Mouse (Mus musculus) left cerebral cortex, postnatal 4 days (tissue): ENCODE results near the gene Ap2a1. TPM values are rescaled to one million over a fixed set of nuclear protein-coding genes. Genes with fewer than 3 reads are reported as not detected.

ENCODE experiments used
- DNase-seq: peaks from one replicate; pipeline ENCODE4 v3.0.0-alpha.2; 2022
- intact Hi-C: fragments of 180-260 bp; cut with DNase I; formaldehyde crosslinking; loops from one replicate; pipeline ENCODE4 v1.15.1; 2025
- total RNA-seq, 2 experiments: library from RNA; stranded (reverse); gene quantifications; 2 replicates each; pipeline ENCODE4 v1.2.3; 2021

Gene Ap2a1
- total RNA-seq, 2 experiments from 2014 or later, result 232 to 258 TPM

DNA sequence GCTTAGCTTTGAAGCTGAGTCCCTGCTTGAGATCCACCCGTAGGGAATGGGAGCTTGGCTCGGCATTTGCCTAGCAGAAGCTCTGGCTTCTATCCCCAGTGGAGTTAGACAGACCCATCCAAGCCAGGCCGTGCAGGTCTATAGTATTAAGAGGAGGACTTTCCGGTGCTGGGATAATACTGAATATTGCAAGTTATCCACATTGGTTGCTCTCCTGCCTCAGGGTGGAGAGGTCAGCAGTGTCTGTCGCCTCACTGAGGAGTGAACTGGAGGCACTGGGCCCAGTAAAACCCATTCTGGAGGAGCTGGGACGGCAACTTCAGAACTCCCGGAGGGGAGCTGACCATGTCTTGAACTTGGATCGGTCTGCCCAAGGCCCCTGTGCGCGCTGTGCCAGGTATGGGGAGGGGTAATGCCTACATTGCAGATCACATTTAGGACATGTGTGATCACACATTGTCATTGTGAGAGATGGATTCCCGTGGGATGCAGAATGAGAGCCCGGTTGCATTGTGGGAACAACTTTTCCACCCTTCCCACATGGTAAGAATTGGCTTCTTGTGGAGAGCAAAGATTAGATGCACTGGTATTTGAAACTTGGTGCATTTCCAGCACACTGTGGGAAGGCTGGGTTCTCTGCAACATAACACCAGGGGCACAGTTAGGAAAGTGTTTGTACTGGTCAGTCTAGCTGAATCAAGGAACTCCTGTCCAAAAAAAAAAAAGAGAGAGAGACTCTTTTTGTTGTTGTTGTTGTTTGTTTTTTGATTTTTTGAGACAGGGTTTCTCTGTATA lies 25.0 kb upstream of the Ap2a1 start:
- intact Hi-C loops, result no loop called here
- no peak for DNase-seq

DNA sequence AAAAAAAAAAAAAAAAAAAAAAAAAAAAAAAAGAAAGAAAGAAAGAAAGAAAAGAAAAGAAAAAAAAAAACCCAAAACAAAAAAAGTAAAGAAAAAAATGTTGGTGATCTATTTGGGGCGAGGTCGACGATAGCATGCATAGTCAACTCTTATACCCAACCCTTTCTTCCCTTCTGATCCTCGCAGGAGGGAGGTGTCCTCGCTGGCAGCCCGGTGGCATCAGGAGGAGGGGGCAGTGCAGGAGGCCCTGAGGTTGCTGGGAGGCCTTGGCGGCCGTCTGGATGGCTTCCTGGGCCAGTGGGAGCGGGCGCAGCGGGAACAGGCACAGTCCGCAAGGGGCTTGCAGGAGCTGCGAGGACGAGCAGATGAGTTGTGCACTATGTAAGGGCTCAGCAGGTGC lies 24.3 kb upstream of the Ap2a1 start:
- no peak for DNase-seq
- intact Hi-C loops, result no loop called here

GRCm38 (mm10) chr7:44952611-44953306 lies 23.5 kb upstream of the Ap2a1 start:
- intact Hi-C loops, result no loop called here
- peak; percentile 83 for DNase-seq

DNA sequence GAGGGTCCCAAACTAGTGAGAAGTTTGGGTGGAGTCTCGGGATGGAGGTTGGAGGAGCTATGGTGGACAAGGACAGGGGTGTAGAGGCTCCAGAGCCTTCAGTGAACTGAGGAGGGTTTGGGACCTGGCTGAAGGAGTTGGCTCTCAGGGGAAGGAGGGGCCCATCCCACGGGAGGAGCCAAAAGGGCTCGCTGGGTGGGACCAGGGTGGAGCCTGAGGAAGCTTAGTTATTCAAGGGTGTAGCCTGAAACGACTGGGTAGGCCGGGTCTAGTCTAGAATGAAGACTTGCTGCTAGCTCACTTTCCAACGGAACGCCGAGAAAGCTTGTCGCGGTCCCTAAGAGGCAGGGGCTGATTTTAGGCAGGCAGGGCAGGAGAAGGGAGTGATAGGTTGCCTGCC lies 22.7 kb upstream of the Ap2a1 start:
- intact Hi-C loops, result no loop called here
- no peak for DNase-seq

- DNase-seq, result no peak
- intact Hi-C loops, result no loop called here
Measured at GRCm38 (mm10) chr7:44949922-44950321, 20.6 kb upstream of the Ap2a1 start.

DNA sequence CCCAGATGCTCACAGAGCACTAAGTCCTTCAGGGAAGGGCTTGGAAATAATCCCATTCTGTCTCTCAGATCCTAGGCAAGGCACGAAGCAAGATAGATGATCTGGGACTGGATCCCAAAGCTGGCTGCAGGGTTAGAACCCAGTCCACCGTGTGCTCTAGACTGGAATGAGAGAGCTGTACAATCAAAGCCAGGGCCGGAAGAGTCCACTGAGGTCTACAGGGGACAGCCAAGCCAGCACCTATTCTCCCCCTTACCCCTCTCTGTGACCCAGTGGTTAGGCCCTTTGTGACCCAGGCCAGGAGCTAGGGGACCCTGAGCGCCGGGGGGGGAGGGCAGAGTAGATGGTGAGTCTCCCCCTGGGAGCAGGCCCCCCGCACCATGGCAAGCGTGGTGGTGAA lies 13.6 kb upstream of the Ap2a1 start, which contains the start of gene Tsks:
TSS of gene Tsks (plus strand) at position 301 of the 400 bp plus-strand sequence.
- intact Hi-C loops, result no loop called here
- DNase-seq, result no peak

DNA sequence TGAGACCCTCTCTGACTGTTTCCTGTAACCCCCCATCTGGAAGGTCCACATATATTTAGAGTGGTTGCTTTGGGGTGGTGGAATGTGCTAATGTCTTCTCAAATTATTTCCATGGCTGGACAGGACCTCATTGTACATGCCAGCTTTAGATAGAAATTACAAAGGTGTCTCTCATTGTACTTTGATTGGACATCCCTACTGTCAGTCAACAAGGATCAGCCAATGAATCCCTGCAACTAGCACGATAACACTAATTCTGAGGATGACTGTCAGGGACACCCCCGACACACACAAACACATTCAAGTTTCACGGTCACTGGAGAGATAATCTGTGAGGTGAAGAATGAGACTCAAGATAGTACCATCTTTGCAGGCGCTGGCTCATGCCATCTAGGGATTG lies 9.4 kb upstream of the Ap2a1 start:
- intact Hi-C loops, result no loop called here
- DNase-seq, result no peak

DNA sequence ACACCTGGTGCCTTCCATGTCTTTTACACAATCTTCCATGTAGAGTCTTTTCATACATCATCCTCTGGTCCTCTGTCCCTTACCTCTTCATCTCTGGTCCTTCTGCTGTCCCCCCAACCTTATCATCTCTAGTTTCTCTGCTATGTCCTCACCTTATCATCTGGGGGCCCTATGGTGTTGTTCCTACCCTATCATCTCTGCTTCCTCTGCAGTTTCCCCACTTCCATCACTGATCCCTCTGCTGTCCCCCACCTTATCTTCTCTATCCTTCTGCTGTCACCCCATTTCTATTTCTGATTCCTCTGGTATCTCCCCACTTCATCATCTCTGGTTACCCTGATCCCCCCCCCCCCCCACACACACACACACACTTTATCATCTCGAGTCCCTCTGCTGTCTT lies 726 bp downstream of the Ap2a1 start:
- no peak for DNase-seq
- intact Hi-C loops, result loop anchor here (5.0 kb wide), 1 partner anchor 39 kb away; no protein-coding TSS in a partner anchor

DNA sequence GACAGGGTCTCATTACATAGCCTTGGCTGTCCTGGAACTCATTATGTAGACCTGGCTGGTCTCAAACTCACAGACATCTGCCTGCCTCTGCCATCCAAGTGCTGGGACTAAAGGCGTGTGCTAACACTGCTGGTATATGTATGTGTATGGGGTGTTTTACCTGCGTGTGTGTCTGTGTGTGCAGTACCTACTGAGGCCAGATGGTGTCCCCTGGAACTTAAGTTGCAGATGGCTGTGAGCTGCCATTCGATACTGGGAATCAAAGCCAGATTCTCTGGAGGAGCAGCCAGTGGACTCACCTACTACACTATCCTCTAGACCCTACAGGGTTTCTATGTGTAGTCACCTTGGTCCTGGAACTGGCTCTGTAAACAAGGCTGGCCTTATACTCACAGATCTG lies 3.8 kb downstream of the Ap2a1 start:
- peak; percentile 50 for DNase-seq
- intact Hi-C loops, result loop anchor here (5.0 kb wide), 1 partner anchor 42 kb away; no protein-coding TSS in a partner anchor

- no peak for DNase-seq
- intact Hi-C loops, result no loop called here
Measured at GRCm38 (mm10) chr7:44922530-44922929, 6.8 kb downstream of the Ap2a1 start.

DNA sequence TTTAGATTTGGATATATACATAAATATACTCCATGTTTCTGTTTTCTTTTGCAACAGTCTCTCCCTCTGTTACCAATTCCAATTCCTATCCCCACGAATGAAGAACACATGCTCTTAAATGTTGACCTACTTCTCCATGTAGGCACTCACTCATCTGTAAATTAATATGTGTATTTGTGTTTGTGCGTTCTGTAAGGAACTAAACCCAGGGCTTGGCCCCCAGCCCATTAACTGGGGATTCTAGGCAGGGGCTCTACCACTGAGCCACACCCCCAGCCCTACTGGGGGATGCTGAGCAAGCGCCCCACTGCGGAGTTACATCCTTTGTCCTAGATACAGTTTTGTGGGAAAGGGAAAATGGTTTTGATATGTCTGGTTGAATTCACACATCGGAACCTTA lies 10.2 kb downstream of the Ap2a1 start:
- no peak for DNase-seq
- intact Hi-C loops, result no loop called here

DNA sequence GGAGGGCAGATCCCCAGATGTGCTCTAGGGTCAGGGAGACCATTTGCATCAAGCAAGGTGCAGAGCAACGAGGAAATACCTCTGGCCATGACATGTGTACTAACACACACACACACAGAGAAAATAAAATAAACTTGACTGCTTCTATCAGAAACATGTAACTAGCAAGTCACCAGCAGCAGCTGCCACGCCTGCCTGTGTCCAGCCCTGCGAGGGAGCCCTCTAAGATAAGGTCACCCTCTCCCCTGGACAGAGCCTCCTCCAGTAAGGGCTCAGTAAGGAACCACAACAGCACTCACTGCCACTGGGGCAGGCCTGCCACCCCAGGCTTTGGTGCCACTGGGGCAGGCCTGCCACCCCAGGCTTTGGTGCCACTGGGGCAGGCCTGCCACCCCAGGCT lies 11.1 kb downstream of the Ap2a1 start:
- intact Hi-C loops, result no loop called here
- no peak for DNase-seq

- no peak for DNase-seq
- intact Hi-C loops, result no loop called here
Measured at GRCm38 (mm10) chr7:44916881-44917280, 12.4 kb downstream of the Ap2a1 start.

DNA sequence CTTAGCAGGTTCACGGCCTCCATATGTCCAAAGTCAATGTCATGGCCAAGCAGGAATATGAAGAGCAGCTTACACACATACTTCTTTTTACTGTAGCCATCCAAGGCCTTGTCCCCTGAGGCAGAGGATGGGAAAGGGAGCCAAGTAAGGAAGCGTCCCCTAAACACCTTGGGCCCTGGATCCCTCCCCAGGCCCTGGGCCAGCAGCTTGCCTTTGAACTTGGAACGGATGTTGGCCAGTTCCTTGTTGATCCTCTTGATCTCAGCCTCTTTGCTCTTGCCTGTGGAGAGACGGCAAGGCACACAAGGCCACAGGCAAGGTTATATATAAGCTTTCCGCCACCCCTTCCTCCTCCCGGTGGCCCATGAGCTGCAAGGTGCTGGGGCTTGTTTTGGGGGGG lies 13.1 kb downstream of the Ap2a1 start:
- intact Hi-C loops, result no loop called here
- no peak for DNase-seq

GRCm38 (mm10) chr7:44915314-44915713 lies 14.0 kb downstream of the Ap2a1 start:
- intact Hi-C loops, result no loop called here
- DNase-seq, result no peak

- DNase-seq, result no peak
- intact Hi-C loops, result no loop called here
Measured at GRCm38 (mm10) chr7:44914396-44914795, 14.9 kb downstream of the Ap2a1 start.

DNA sequence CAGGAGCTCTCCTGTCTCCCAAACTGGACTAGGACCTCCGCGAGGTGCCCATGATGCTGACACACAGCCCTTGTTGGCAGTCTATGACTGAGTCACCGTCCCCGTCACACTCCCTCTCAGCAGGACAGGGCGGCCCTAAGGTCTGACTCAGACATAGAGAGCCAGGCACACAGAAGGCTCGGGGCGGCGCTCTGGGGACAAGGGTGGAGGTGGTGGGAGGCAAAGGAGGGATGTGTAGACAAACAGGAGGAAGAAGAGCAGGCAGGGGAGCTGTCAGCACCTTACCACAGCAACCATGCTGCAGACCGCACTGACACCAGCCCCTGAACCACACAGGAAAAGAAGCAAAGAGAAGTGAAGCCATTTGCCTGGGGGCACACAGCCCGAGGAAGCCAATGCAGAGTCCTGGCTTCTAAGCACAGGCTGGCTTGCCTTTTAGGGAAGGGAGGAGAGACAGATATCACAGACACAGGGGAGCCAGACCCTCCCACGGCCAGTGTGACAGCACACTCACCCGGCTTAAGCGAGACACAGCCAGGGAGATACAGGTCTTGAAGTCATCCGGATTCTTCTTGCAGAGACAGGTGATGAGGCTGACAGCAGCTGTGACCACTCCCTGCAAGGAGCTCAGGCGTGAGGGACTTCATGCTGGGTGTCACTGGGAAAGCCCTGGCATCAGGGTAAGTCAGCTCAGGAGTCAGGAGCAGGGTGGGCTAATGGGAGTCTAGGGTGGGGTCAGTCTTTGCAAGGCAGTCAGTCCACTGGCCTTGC lies 20.4 kb downstream of the Ap2a1 start:
- DNase-seq, result no peak
- intact Hi-C loops, result no loop called here

GRCm38 (mm10) chr7:44905430-44905829 lies 23.9 kb downstream of the Ap2a1 start:
- intact Hi-C loops, result no loop called here
- DNase-seq, result no peak

GRCm38 (mm10) chr7:44901230-44901722 lies 28.0 kb downstream of the Ap2a1 start:
- intact Hi-C loops, result no loop called here

DNA sequence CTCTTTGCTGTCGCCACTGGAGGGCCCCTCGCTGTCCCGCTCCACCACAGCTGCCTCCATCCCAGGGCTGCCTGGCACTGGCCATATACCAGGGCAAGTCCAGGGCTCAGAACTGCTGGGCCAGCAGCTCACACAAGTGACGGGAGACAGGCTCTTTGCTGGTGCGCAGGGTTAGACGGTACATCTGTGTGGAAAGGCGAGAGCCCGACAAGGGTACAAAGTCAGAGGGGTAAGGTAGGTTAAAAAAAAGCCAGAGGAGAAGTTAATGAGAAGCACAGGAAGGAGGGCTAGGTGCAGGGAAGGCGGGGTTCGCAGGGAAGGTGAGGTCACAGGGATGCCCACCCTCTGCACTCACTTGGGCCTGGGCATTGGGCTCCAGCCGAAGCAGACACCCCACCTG lies 28.7 kb downstream of the Ap2a1 start:
- intact Hi-C loops, result no loop called here
- DNase-seq, result no peak

More at GRCm38 (mm10) chr7:44901230-44901722, 28.0 kb downstream of the Ap2a1 start:
- no peak for DNase-seq

DNA sequence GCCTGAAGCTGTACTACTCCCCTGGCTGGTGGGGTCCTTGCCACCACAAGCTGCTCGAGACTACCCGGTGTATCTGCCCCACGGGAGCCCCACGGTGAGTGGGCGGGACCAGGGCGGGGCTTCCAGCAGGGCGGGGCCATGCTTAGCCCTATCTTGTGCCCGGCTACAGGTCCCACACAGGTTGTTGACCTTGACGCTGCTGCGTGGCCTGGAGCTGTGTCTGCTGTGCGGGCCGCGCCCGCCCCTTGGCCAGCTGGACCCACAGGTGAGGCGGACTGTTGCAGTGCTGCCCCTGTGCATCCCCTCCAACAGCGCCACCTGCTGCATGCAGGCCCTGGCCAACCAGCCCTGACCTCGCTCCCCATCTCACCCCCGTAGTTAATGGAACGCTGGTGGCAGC lies 30.7 kb downstream of the Ap2a1 start:
- peak; percentile 46 for DNase-seq
- intact Hi-C loops, result no loop called here
